In the genomic region with DNA sequence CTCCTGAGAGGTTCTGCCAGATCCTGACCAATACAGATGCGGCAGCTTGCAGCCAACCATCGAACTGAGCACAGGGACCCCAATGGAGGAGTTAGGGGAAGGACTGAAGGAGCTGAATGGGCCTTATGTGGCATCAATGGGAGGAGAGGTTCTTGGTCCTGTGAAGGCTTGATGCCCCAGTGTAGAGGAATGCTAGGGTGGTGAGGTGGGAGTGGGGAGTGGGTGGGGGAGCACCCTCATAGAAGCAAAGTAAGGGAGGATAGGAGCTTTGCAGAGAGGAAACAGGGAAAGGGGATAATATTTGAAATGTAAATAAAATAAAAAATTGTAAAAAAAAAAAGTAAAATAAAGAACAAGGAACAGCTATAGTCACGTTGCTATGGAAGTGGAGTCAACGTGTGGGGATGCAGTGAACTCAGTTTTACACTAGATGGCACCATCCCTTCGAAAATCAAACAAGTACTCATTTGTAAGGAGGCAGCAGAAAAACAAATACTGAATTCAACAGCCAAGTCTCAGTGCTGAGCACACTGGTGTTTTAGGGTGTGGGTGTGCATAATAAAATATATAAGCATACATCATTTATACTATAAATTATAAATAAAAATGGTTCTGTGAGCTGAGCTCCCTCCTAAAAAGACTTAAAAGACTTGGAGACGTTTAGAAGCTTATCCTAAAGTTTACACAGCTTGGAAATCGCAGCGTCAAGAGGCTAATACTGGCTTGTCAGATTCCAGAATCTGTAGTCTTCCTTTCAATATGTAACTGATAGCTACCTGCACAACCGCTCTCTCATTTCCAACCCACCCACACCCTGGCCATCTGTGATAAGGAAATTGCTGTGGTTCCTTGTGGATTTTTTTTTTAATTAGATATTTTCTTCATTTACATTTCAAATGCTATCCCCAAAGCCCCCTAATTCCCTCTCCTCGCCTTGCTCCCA, we compare ENCODE assay signal across 10 mouse cellular contexts. TPM values are rescaled to one million over a fixed set of nuclear protein-coding genes. Genes with fewer than 3 reads are reported as not detected.
DNase-seq lines count a peak whose midpoint lies in the region; ATAC-seq and TF ChIP-seq lines count a peak whose summit lies in the region.
"Had no signal": no experiment of that assay in that cellular context is flagged by ENCODE, and none has a peak within 500 bp of the region (broad histone marks: within the 10 kb centered on the region; RNA-seq: fewer than 3 reads in every experiment).

No protein-coding gene starts in this region.

- peak; percentile 45 for ATAC-seq in G1E (ENCODE audit: extremely low read depth, insufficient number of reproducible peaks, low FRiP score, poor library complexity, severe bottlenecking)
- ATAC-seq in liver, embryonic 12.5 days: 0 out of 2 replicates have a peak, but pooled peaks have one; percentile 49

- no peak overlapping the region for H3K4me2 ChIP-seq in liver, embryonic 12.5 days
- H3K4me2 ChIP-seq: limb, embryonic 12.5 days had no signal

- no peak overlapping the region for H3K27ac ChIP-seq in liver, embryonic 12.5 days
- H3K27ac ChIP-seq: limb, embryonic 12.5 days had no signal

- H3K9me3 ChIP-seq in G1E (replicated peaks): no peaks in the 10 kb centered on the region
- H3K9me3 ChIP-seq in liver, embryonic 12.5 days (replicated peaks): no peaks in the 10 kb centered on the region
- H3K9me3 ChIP-seq: limb, embryonic 12.5 days had no signal

- DNase-seq in adrenal gland, adult (ENCODE audit: inconsistent age in 2 of 2, low spot score in 1 of 2): peak; percentile 20 to 77
- no peak for DNase-seq in adrenal gland, adult 8-10 months
- DNase-seq in G1E (ENCODE audit: low spot score): peak; percentile 37
- peak; percentile 19 to 51 for DNase-seq in cerebellum, postnatal 25 days
- DNase-seq in heart, postnatal 10 days: peak; percentile 49 to 66
- peak; percentile 44 to 53 for DNase-seq in kidney, postnatal 36 days
- DNase-seq in retina, adult 2 months (ENCODE audit: low read depth, low spot score): peak; percentile 33

- 34% methylated on average over 10 of the region's 10 CpGs for WGBS in liver, embryonic 12.5 days (ENCODE audit: insufficient replicate concordance)

- intact Hi-C loops in heart, postnatal 10 days (cut with DNase I): loop anchor here (1.0 to 5.0 kb wide), 3 partner anchors 149 to 406 kb away; no protein-coding TSS in a partner anchor

- no peak overlapping the region for H3K4me3 ChIP-seq in G1E (ENCODE audit: low read depth, low read length)
- H3K4me3 ChIP-seq in liver, embryonic 12.5 days: no peak overlapping the region
- H3K4me3 ChIP-seq: limb, embryonic 12.5 days had no signal

- H3K4me1 ChIP-seq in G1E (ENCODE audit: insufficient read depth, low read depth, low read length): peaks cover 4% of the 10 kb centered on the region; the same call in 1 of the 2 replicates
- H3K4me1 ChIP-seq in liver, embryonic 12.5 days: peaks cover 6% of the 10 kb centered on the region
- H3K4me1 ChIP-seq: limb, embryonic 12.5 days had no signal

- peak; percentile 66 for TF ChIP-seq CTCF in G1E (IDR thresholded peaks at IDR 0.05; ENCODE audit: low read depth, low read length)

- H3K36me3 ChIP-seq in G1E (replicated peaks): no peaks in the 10 kb centered on the region
- no peaks in the 10 kb centered on the region for H3K36me3 ChIP-seq in liver, embryonic 12.5 days
- H3K36me3 ChIP-seq: limb, embryonic 12.5 days had no signal

- H3K27me3 ChIP-seq in G1E (ENCODE audit: insufficient read depth, low read length): peaks cover 6% of the 10 kb centered on the region; the same call in 1 of the 2 replicates
- H3K27me3 ChIP-seq in liver, embryonic 12.5 days (replicated peaks): no peaks in the 10 kb centered on the region; the same call in 1 of the 2 replicates

- H3K9ac ChIP-seq in liver, embryonic 12.5 days: no peak overlapping the region
- H3K9ac ChIP-seq: limb, embryonic 12.5 days had no signal

RNA-seq across cellular contexts. Expression of a gene that starts 24.2 kb away (rescaled TPM):
- under 1 TPM in 3 of 4 experiments, not detected in 1; 0.17 to 0.46 (median 0.35) TPM for total RNA-seq in adrenal gland, adult 8-10 months (2022)
- 1.8 and 3.3 TPM in 2 replicates for total RNA-seq in G1E (2014; fragmentation: Nextera tagmentation)
- total RNA-seq in G1E (2017): 0.17 and 0.33 TPM in 2 replicates
- polyA plus RNA-seq in G1E (2012): 0.04 TPM in 1 of 2 replicates, not detected in the other
- total RNA-seq in heart, postnatal 10 days (2021): not detected
- not detected in 2 replicates for polyA plus RNA-seq in liver, embryonic 12.5 days (2016; fragmentation: Nextera tagmentation; extraction: Ambion mirVana)
- polyA plus RNA-seq: C2C12; limb, embryonic 12.5 days had no signal

RNA-seq across cellular contexts. Expression of a gene that starts 54.2 kb away (rescaled TPM):
- total RNA-seq in adrenal gland, adult 8-10 months (2022): 10 to 100 TPM; 61.0 to 76.1 (median 66.5) TPM
- total RNA-seq in G1E (2014; fragmentation: Nextera tagmentation) (324 and 389 TPM in 2 replicates), G1E (2017) (103 and 112 TPM in 2 replicates)
- polyA plus RNA-seq in G1E (2012): 60.8 and 80.6 TPM in 2 replicates
- total RNA-seq in heart, postnatal 10 days (2021): 10 to 100 TPM; 61.3 to 67.3 TPM
- polyA plus RNA-seq in liver, embryonic 12.5 days (2016; fragmentation: Nextera tagmentation; extraction: Ambion mirVana): 94.7 and 95.9 TPM in 2 replicates
